Mouse (Mus musculus): Measurements from ENCODE around the gene Tigd3. TPM values are rescaled to one million over a fixed set of nuclear protein-coding genes. Genes with fewer than 3 reads are reported as not detected.

Tigd3 gene
- total and polyA plus RNA-seq, 2 experiments from 2014 or later, result 9.9 to 10.2 TPM

- H3K27ac ChIP-seq (ENCODE audit: low read depth, low read length), result no peak overlapping the region
- no peak for DNase-seq
- no peak for TF ChIP-seq CTCF (IDR thresholded peaks at IDR 0.05; ENCODE audit: low read depth)
- no peak overlapping the region for H3K9ac ChIP-seq
- H3K9me3 ChIP-seq (ENCODE audit: low read length), result no peaks in the 10 kb centered on the region
- H3K4me2 ChIP-seq (ENCODE audit: low read depth), result no peak overlapping the region
- 79% methylated on average over 6 of the region's 6 CpGs for WGBS
- no peaks in the 10 kb centered on the region for H3K27me3 ChIP-seq (ENCODE audit: insufficient read depth, low read length)
- H3K4me3 ChIP-seq (ENCODE audit: low read depth, low read length), result no peak overlapping the region
- ATAC-seq, result no peak
- H3K4me1 ChIP-seq (ENCODE audit: insufficient read depth), result no peaks in the 10 kb centered on the region
- no peaks in the 10 kb centered on the region for H3K36me3 ChIP-seq (ENCODE audit: insufficient read depth)
Observed at GRCm38 (mm10) chr19:5928104-5928503, 34.2 kb upstream of the Tigd3 start.

- DNase-seq (no peak), ATAC-seq (no peak)
- Histone ChIP-seq H3K9ac (no peak overlapping the region), H3K4me2 (ENCODE audit: low read depth) (no peak overlapping the region), H3K27ac (ENCODE audit: low read depth, low read length) (no peak overlapping the region), H3K9me3 (ENCODE audit: low read length) (no peaks in the 10 kb centered on the region), H3K27me3 (ENCODE audit: insufficient read depth, low read length) (no peaks in the 10 kb centered on the region), H3K4me1 (ENCODE audit: insufficient read depth) (no peaks in the 10 kb centered on the region), H3K4me3 (ENCODE audit: low read depth, low read length) (no peak overlapping the region), H3K36me3 (ENCODE audit: insufficient read depth) (no peaks in the 10 kb centered on the region)
- 76% methylated on average over 8 of the region's 8 CpGs for WGBS
- TF ChIP-seq CTCF (IDR thresholded peaks at IDR 0.05; ENCODE audit: low read depth), result no peak
Observed at GRCm38 (mm10) chr19:5927532-5927931, 33.6 kb upstream of the Tigd3 start.

DNA sequence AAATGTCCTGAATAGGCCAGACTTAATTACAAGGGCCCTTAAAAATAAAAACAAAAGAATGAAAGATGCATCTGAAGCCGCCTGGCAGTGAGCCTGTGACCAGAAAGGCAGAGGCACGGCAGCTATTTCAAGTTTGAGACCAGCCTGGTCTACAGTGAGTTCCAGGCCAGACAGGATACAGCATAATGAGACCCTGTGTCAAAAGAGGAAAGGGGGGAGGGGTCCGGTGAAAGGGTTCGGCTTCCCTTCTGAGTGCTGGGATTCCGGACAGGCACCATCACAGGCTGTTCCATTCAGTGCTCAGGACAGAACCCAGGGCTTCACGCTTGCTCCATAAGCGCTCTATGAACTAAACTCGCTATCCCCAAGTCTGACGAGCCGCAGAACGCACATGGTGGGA is 33.1 kb upstream of the Tigd3 start:
- Histone ChIP-seq H3K27ac (ENCODE audit: low read depth, low read length) (no peak overlapping the region), H3K4me2 (ENCODE audit: low read depth) (no peak overlapping the region), H3K9ac (no peak overlapping the region), H3K4me1 (ENCODE audit: insufficient read depth) (no peaks in the 10 kb centered on the region), H3K4me3 (ENCODE audit: low read depth, low read length) (no peak overlapping the region), H3K9me3 (ENCODE audit: low read length) (no peaks in the 10 kb centered on the region), H3K36me3 (ENCODE audit: insufficient read depth) (no peaks in the 10 kb centered on the region), H3K27me3 (ENCODE audit: insufficient read depth, low read length) (no peaks in the 10 kb centered on the region)
- no peak for ATAC-seq
- no peak for DNase-seq
- 62% methylated on average over 11 of the region's 11 CpGs for WGBS
- no peak for TF ChIP-seq CTCF (IDR thresholded peaks at IDR 0.05; ENCODE audit: low read depth)

DNA sequence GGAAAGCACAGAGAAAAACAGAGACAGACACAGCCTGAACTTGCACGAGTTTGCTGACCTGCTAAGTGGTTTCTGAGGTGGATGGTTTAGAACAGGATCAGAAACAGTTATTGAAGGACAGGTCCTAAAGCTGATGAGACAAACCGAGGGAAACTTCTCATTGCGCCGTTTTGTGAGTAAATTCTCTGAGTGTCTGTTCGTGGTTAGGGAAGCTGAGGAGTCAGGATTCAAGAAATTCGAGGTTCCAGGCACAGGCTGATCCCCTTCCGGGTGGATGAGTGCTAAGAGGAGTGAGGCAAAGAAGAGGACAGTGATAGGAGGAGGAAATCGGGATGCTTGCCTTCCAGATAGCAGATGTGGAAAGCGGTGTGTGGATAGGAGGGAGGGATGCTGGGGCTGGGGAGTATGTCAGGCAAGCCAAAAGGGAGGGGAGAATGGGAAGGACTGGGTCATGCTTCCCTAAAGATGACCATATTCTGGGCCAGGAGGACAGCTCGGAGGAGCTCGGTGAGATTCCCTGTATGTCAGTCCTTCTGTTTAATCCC is 31.4 kb upstream of the Tigd3 start:
- Histone ChIP-seq H3K36me3 (ENCODE audit: insufficient read depth) (no peaks in the 10 kb centered on the region), H3K4me1 (ENCODE audit: insufficient read depth) (0 out of 2 replicates have a peak, but pooled peaks cover 3% of the 10 kb centered on the region), H3K4me3 (ENCODE audit: low read depth, low read length) (peak overlapping the region; percentile 60), H3K9me3 (ENCODE audit: low read length) (no peaks in the 10 kb centered on the region), H3K9ac (peak overlapping the region; percentile 70; the same call in 1 of the 2 replicates), H3K4me2 (ENCODE audit: low read depth) (peak overlapping the region; percentile 94), H3K27ac (ENCODE audit: low read depth, low read length) (0 out of 2 replicates have a peak overlapping the region, but pooled peaks have one; percentile 6), H3K27me3 (ENCODE audit: insufficient read depth, low read length) (no peaks in the 10 kb centered on the region)
- DNase-seq (no peak), ATAC-seq (no peak)
- TF ChIP-seq CTCF (IDR thresholded peaks at IDR 0.05; ENCODE audit: low read depth), result no peak
- 31% methylated on average over 11 of the region's 11 CpGs for WGBS

DNA sequence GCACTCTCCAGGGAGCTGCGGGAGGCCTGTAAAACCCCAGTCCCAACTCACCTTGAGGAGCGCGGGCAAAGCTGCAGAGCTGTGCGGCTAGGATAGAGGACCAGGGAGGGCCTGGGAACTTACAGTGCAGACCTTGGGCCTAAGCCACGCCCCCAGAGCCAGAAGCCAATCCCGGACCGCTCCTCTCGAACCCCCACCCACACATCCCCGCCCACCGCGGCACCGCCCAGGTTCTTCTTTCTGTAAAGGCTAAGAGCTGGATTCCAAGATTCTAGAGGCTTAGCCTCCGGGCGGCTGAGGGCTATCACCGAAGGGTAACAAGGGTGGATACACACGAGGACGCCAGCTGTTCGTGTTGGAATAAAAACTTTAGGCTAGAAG is 30.8 kb upstream of the Tigd3 start, which contains the start of gene Cdc42ep2:
Gene Cdc42ep2 (minus strand): TSS at position 104 of the 381 bp plus-strand sequence.
- Histone ChIP-seq H3K9ac (peak within 1 kb of the TSS; percentile 70), H3K4me2 (ENCODE audit: low read depth) (peak within 1 kb of the TSS; percentile 94), H3K27ac (ENCODE audit: low read depth, low read length) (peak within 1 kb of the TSS; percentile 60), H3K27me3 (ENCODE audit: insufficient read depth, low read length) (no peaks in the 10 kb centered on the region), H3K4me3 (ENCODE audit: low read depth, low read length) (peak within 1 kb of the TSS; percentile 60), H3K4me1 (ENCODE audit: insufficient read depth) (0 out of 2 replicates have a peak, but pooled peaks cover 3% of the 10 kb centered on the region), H3K9me3 (ENCODE audit: low read length) (no peaks in the 10 kb centered on the region), H3K36me3 (ENCODE audit: insufficient read depth) (no peaks in the 10 kb centered on the region)
- ATAC-seq, result peak; percentile 95
- DNase-seq, result peak; percentile 93
- TF ChIP-seq CTCF (IDR thresholded peaks at IDR 0.05; ENCODE audit: low read depth), result no peak
- 0% methylated on average over 18 of the region's 18 CpGs for WGBS

- TF ChIP-seq CTCF (IDR thresholded peaks at IDR 0.05; ENCODE audit: low read depth), result peak; percentile 86
- Histone ChIP-seq H3K4me3 (ENCODE audit: low read depth, low read length) (peak overlapping the region; percentile 60), H3K9me3 (ENCODE audit: low read length) (no peaks in the 10 kb centered on the region), H3K4me1 (ENCODE audit: insufficient read depth) (0 out of 2 replicates have a peak, but pooled peaks cover 3% of the 10 kb centered on the region), H3K4me2 (ENCODE audit: low read depth) (peak overlapping the region; percentile 94), H3K27ac (ENCODE audit: low read depth, low read length) (peak overlapping the region; percentile 60), H3K27me3 (ENCODE audit: insufficient read depth, low read length) (no peaks in the 10 kb centered on the region), H3K36me3 (ENCODE audit: insufficient read depth) (no peaks in the 10 kb centered on the region), H3K9ac (peak overlapping the region; percentile 70)
- peak; percentile 90 for ATAC-seq
- peak; percentile 95 for DNase-seq
- WGBS, result under 1% methylated on average over 38 of the region's 38 CpGs
Observed at GRCm38 (mm10) chr19:5923990-5924712, 30.2 kb upstream of the Tigd3 start.

DNA sequence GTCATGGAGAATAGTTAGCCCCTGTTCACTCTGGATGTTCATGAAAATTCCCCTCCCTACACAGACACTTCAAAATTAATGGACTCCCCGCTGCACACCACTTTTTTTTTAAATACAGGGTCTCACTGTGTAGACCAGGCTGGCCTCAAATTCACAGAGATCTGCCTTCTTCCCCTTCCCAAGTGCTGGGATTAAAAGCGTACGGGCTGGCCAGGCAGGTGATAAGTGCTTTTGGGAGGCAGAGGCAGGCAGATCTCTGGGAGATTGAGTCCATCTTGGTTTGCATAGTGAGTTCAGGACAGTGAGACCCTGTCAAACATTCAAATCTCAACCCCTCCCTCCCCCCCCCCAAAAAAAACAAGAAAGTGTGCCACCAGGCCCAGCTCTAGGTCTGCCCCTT is 29.0 kb upstream of the Tigd3 start:
- peaks cover 7% of the 10 kb centered on the region for H3K36me3 ChIP-seq (ENCODE audit: insufficient read depth)
- no peak for DNase-seq
- TF ChIP-seq CTCF (IDR thresholded peaks at IDR 0.05; ENCODE audit: low read depth), result no peak
- H3K4me1 ChIP-seq (ENCODE audit: insufficient read depth), result 0 out of 2 replicates have a peak, but pooled peaks cover 3% of the 10 kb centered on the region
- no peak overlapping the region for H3K4me3 ChIP-seq (ENCODE audit: low read depth, low read length)
- H3K4me2 ChIP-seq (ENCODE audit: low read depth), result no peak overlapping the region
- no peak overlapping the region for H3K27ac ChIP-seq (ENCODE audit: low read depth, low read length)
- no peak for ATAC-seq
- H3K9ac ChIP-seq, result no peak overlapping the region
- 92% methylated on average over 3 of the region's 3 CpGs for WGBS
- no peaks in the 10 kb centered on the region for H3K27me3 ChIP-seq (ENCODE audit: insufficient read depth, low read length)
- no peaks in the 10 kb centered on the region for H3K9me3 ChIP-seq (ENCODE audit: low read length)
